Mouse (Mus musculus): Measurements from ENCODE around the gene Lrriq1. TPM values are rescaled to one million over a fixed set of nuclear protein-coding genes. Genes with fewer than 3 reads are reported as not detected.
A peak's percentile ranks its signal among the peaks of the same experiment; 100 is the strongest.

Gene Lrriq1
- polyA plus RNA-seq, 1 experiment from 2014 or later, result 3.4 TPM

DNA sequence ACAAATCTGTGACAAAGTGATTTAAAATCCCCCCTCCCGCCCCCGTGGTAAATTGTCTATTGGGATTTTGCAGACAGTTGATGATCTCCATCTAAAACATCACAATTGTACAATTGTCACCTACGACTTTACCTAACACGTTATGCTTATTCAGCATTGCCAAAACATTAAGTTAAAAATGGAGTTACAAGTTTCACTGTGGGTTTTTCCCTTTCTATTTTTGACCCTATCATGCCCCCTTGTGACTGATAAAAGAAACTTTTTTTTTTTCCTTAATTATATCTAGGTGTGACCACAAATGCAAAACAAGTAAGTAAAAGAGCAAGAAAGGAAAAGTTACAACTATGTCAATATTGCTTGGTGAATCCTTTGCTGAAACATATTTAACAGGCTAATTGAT is 93.6 kb downstream of the Lrriq1 start:
- WGBS, result 55% methylated on average over 4 of the region's 4 CpGs
- H3K36me3 ChIP-seq (ENCODE audit: control insufficient read depth, insufficient read depth, low read length), result no peaks in the 10 kb centered on the region
- H3K9me3 ChIP-seq (ENCODE audit: control insufficient read depth, low read length), result no peaks in the 10 kb centered on the region
- ATAC-seq (ENCODE audit: low read depth) (no peak), DNase-seq (ENCODE audit: low spot score) (peak; percentile 12)
- no peak overlapping the region for H3K9ac ChIP-seq (ENCODE audit: low read depth, low read length)
- H3K4me3 ChIP-seq (ENCODE audit: low read depth, low read length), result peak overlapping the region; percentile 14; the same call in 1 of the 2 replicates
- no peaks in the 10 kb centered on the region; the same call in 1 of the 2 replicates for H3K4me1 ChIP-seq (ENCODE audit: control insufficient read depth, insufficient read depth, low read length)
- H3K27me3 ChIP-seq (replicated peaks; ENCODE audit: control insufficient read depth, insufficient read depth, low read length), result no peaks in the 10 kb centered on the region
- H3K27ac ChIP-seq (replicated peaks; ENCODE audit: low read depth, low read length), result no peak overlapping the region; the same call in 1 of the 2 replicates
- H3K4me2 ChIP-seq (ENCODE audit: low read depth, low read length), result no peak overlapping the region

- DNase-seq (ENCODE audit: low spot score), result peak; percentile 88
- Histone ChIP-seq H3K4me3 (ENCODE audit: low read depth, low read length) (0 out of 2 replicates have a peak overlapping the region, but pooled peaks have one; percentile 5), H3K4me2 (ENCODE audit: low read depth, low read length) (peak overlapping the region; percentile 40), H3K9ac (ENCODE audit: low read depth, low read length) (0 out of 2 replicates have a peak overlapping the region, but pooled peaks have one; percentile 40), H3K4me1 (ENCODE audit: control insufficient read depth, insufficient read depth, low read length) (no peaks in the 10 kb centered on the region; the same call in 1 of the 2 replicates), H3K9me3 (ENCODE audit: control insufficient read depth, low read length) (no peaks in the 10 kb centered on the region), H3K27me3 (replicated peaks; ENCODE audit: control insufficient read depth, insufficient read depth, low read length) (no peaks in the 10 kb centered on the region), H3K27ac (replicated peaks; ENCODE audit: low read depth, low read length) (peak overlapping the region; percentile 52; the same call in 1 of the 2 replicates), H3K36me3 (ENCODE audit: control insufficient read depth, insufficient read depth, low read length) (no peaks in the 10 kb centered on the region)
- ATAC-seq (ENCODE audit: low read depth), result peak; percentile 77
- 30% methylated on average over 6 of the region's 6 CpGs for WGBS
Measured at GRCm38 (mm10) chr10:103141532-103141931, 94.6 kb downstream of the Lrriq1 start.

DNA sequence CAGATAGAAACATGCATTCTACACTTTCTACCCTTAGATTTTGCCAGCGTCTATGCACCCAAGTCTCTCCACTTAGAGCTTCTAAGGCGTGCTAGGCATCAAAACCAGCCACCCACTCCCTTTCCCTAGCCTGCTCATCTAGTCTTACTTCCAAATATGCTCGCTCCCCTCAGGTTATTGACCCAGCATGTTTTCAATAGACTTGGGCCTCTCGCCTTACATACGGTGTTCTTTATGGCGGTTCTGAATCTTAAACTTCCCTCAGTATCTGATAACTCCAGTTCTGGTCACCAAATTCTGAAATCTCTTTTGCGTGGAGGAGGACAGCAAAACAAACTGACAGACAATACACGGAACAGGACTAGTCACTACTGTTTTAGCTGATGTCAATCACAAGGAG is 95.5 kb downstream of the Lrriq1 start:
- DNase-seq (ENCODE audit: low spot score), result peak; percentile 27
- Histone ChIP-seq H3K9me3 (ENCODE audit: control insufficient read depth, low read length) (no peaks in the 10 kb centered on the region), H3K27me3 (replicated peaks; ENCODE audit: control insufficient read depth, insufficient read depth, low read length) (no peaks in the 10 kb centered on the region), H3K4me3 (ENCODE audit: low read depth, low read length) (no peak overlapping the region), H3K9ac (ENCODE audit: low read depth, low read length) (0 out of 2 replicates have a peak overlapping the region, but pooled peaks have one; percentile 19), H3K4me2 (ENCODE audit: low read depth, low read length) (peak overlapping the region; percentile 40), H3K27ac (replicated peaks; ENCODE audit: low read depth, low read length) (peak overlapping the region; percentile 52; the same call in 1 of the 2 replicates), H3K36me3 (ENCODE audit: control insufficient read depth, insufficient read depth, low read length) (no peaks in the 10 kb centered on the region), H3K4me1 (ENCODE audit: control insufficient read depth, insufficient read depth, low read length) (no peaks in the 10 kb centered on the region)
- no peak for ATAC-seq (ENCODE audit: low read depth)
- WGBS, result 47% methylated on average over 8 of the region's 8 CpGs

GRCm38 (mm10) chr10:103114629-103115028 is 121.5 kb downstream of the Lrriq1 start:
- Histone ChIP-seq H3K27ac (replicated peaks; ENCODE audit: low read depth, low read length) (peak overlapping the region; percentile 77), H3K4me2 (ENCODE audit: low read depth, low read length) (peak overlapping the region; percentile 37), H3K27me3 (replicated peaks; ENCODE audit: control insufficient read depth, insufficient read depth, low read length) (no peaks in the 10 kb centered on the region), H3K9me3 (ENCODE audit: control insufficient read depth, low read length) (no peaks in the 10 kb centered on the region), H3K9ac (ENCODE audit: low read depth, low read length) (no peak overlapping the region), H3K36me3 (ENCODE audit: control insufficient read depth, insufficient read depth, low read length) (no peaks in the 10 kb centered on the region), H3K4me1 (ENCODE audit: control insufficient read depth, insufficient read depth, low read length) (no peaks in the 10 kb centered on the region), H3K4me3 (ENCODE audit: low read depth, low read length) (no peak overlapping the region)
- DNase-seq (ENCODE audit: low spot score) (peak; percentile 91), ATAC-seq (ENCODE audit: low read depth) (peak; percentile 87)
- 18% methylated on average over 6 of the region's 6 CpGs for WGBS

DNA sequence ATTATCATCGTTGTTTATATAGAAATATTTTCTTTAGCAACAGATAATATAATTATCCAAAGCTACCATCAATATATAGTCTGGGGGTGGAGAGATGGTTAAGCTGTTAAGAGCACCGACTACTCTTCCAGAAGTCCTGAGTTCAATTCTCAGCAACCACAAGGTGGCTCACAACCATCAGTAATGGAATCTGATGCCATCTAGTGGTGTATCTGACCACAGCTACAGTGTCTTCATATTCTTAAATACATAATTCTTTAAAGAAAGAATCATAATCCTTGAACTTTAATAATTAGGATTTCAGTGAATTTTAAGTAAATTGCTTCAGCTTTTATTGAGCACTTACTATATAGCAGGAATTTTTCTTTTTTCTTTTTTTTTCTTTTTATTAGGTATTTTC is 128.0 kb downstream of the Lrriq1 start:
- H3K36me3 ChIP-seq (ENCODE audit: control insufficient read depth, insufficient read depth, low read length), result no peaks in the 10 kb centered on the region
- no peaks in the 10 kb centered on the region for H3K9me3 ChIP-seq (ENCODE audit: control insufficient read depth, low read length)
- DNase-seq (ENCODE audit: low spot score) (no peak), ATAC-seq (ENCODE audit: low read depth) (no peak)
- H3K27me3 ChIP-seq (replicated peaks; ENCODE audit: control insufficient read depth, insufficient read depth, low read length), result no peaks in the 10 kb centered on the region
- H3K4me3 ChIP-seq (ENCODE audit: low read depth, low read length), result no peak overlapping the region
- no peaks in the 10 kb centered on the region for H3K4me1 ChIP-seq (ENCODE audit: control insufficient read depth, insufficient read depth, low read length)
- H3K9ac ChIP-seq (ENCODE audit: low read depth, low read length), result no peak overlapping the region
- no peak overlapping the region for H3K27ac ChIP-seq (replicated peaks; ENCODE audit: low read depth, low read length)
- WGBS, result 85% methylated on average over 2 of the region's 2 CpGs
- no peak overlapping the region for H3K4me2 ChIP-seq (ENCODE audit: low read depth, low read length)

- Histone ChIP-seq H3K27me3 (replicated peaks; ENCODE audit: control insufficient read depth, insufficient read depth, low read length) (no peaks in the 10 kb centered on the region), H3K4me3 (ENCODE audit: low read depth, low read length) (no peak overlapping the region), H3K4me2 (ENCODE audit: low read depth, low read length) (no peak overlapping the region), H3K4me1 (ENCODE audit: control insufficient read depth, insufficient read depth, low read length) (no peaks in the 10 kb centered on the region), H3K36me3 (ENCODE audit: control insufficient read depth, insufficient read depth, low read length) (no peaks in the 10 kb centered on the region), H3K27ac (replicated peaks; ENCODE audit: low read depth, low read length) (no peak overlapping the region), H3K9ac (ENCODE audit: low read depth, low read length) (no peak overlapping the region), H3K9me3 (ENCODE audit: control insufficient read depth, low read length) (no peaks in the 10 kb centered on the region)
- ATAC-seq (ENCODE audit: low read depth), result no peak
- DNase-seq (ENCODE audit: low spot score), result peak; percentile 9
- 63% methylated on average over 1 of the region's 1 CpGs for WGBS
Measured at GRCm38 (mm10) chr10:103086101-103086500, 150.0 kb downstream of the Lrriq1 start.

GRCm38 (mm10) chr10:103049593-103049992 is 186.5 kb downstream of the Lrriq1 start:
- ATAC-seq (ENCODE audit: low read depth), result no peak
- Histone ChIP-seq H3K4me2 (ENCODE audit: low read depth, low read length) (no peak overlapping the region), H3K27ac (replicated peaks; ENCODE audit: low read depth, low read length) (no peak overlapping the region), H3K36me3 (ENCODE audit: control insufficient read depth, insufficient read depth, low read length) (no peaks in the 10 kb centered on the region), H3K4me3 (ENCODE audit: low read depth, low read length) (no peak overlapping the region), H3K9me3 (ENCODE audit: control insufficient read depth, low read length) (no peaks in the 10 kb centered on the region), H3K9ac (ENCODE audit: low read depth, low read length) (no peak overlapping the region), H3K27me3 (replicated peaks; ENCODE audit: control insufficient read depth, insufficient read depth, low read length) (no peaks in the 10 kb centered on the region), H3K4me1 (ENCODE audit: control insufficient read depth, insufficient read depth, low read length) (no peaks in the 10 kb centered on the region)
- WGBS, result 62% methylated on average over 2 of the region's 2 CpGs
- no peak for DNase-seq (ENCODE audit: low spot score)

DNA sequence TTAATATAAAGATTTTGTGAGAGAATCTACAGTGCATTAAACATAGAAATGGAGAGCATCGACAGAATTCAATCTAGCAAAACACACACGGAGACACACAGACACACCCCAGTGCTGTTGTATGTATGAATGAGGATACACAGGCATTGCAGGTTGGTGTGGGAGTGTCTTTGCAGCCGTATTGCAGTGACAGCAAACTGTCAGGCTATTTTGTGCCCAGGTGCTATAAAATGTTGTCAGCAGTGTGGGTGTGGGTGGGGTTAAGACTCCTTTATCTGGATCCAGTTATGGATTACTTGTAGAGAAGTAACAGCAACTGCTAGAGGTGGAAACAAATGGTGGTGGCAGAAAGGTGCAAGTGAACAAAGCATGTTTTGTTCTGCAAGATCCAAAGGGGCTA is 189.5 kb downstream of the Lrriq1 start:
- no peaks in the 10 kb centered on the region for H3K27me3 ChIP-seq (replicated peaks; ENCODE audit: control insufficient read depth, insufficient read depth, low read length)

GRCm38 (mm10) chr10:103045019-103045418 is 191.1 kb downstream of the Lrriq1 start:
- Histone ChIP-seq H3K4me3 (ENCODE audit: low read depth, low read length) (no peak overlapping the region), H3K4me2 (ENCODE audit: low read depth, low read length) (no peak overlapping the region), H3K4me1 (ENCODE audit: control insufficient read depth, insufficient read depth, low read length) (no peaks in the 10 kb centered on the region), H3K27ac (replicated peaks; ENCODE audit: low read depth, low read length) (no peak overlapping the region), H3K9ac (ENCODE audit: low read depth, low read length) (no peak overlapping the region), H3K27me3 (replicated peaks; ENCODE audit: control insufficient read depth, insufficient read depth, low read length) (no peaks in the 10 kb centered on the region), H3K9me3 (ENCODE audit: control insufficient read depth, low read length) (no peaks in the 10 kb centered on the region), H3K36me3 (ENCODE audit: control insufficient read depth, insufficient read depth, low read length) (no peaks in the 10 kb centered on the region)
- 38% methylated on average over 2 of the region's 2 CpGs for WGBS
- ATAC-seq (ENCODE audit: low read depth), result no peak
- peak; percentile 40 for DNase-seq (ENCODE audit: low spot score)

More for the DNA sequence above, 189.5 kb downstream of the Lrriq1 start:
- DNase-seq (ENCODE audit: low spot score) (no peak), ATAC-seq (ENCODE audit: low read depth) (no peak)
- WGBS, result 55% methylated on average over 3 of the region's 3 CpGs
- Histone ChIP-seq H3K9ac (ENCODE audit: low read depth, low read length) (no peak overlapping the region), H3K36me3 (ENCODE audit: control insufficient read depth, insufficient read depth, low read length) (no peaks in the 10 kb centered on the region), H3K9me3 (ENCODE audit: control insufficient read depth, low read length) (no peaks in the 10 kb centered on the region), H3K4me3 (ENCODE audit: low read depth, low read length) (no peak overlapping the region), H3K27ac (replicated peaks; ENCODE audit: low read depth, low read length) (no peak overlapping the region), H3K4me1 (ENCODE audit: control insufficient read depth, insufficient read depth, low read length) (no peaks in the 10 kb centered on the region), H3K4me2 (ENCODE audit: low read depth, low read length) (no peak overlapping the region)

All from embryonic facial prominence, embryonic 14.5 days (tissue).